Mouse (Mus musculus): ENCODE measurements at regions not wholly inside any gene's neighbourhood (a gene's known extent, or its start where the extent isn't known, plus 50 kb on each side); places are given as distances from the start of the nearest gene placed in this dataset.

DNA sequence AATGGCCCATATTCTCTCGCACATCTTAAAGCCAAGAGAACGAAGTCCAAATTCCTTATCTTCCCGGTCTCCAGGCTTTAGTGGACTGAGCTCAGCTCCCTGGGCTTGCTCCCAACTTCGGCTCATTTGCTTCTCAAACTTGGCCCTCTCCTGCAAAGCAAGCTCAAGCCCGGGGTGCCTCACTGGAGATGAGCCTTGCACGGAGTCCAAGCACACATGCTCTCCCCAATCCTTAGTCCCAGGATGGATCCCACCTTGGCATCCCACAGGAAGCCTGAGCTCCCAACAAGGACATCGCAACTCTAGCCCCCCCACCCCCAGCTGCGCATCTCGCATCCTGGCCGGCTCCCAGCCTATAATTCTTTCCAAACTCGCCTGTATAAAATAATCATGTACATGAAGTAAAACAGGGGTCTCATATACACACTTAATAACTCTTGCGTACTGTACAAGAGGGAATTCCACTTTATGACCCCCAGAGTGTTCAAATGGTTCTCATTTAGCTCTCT, 242.9 kb upstream of the Tbx3 start:
- Histone ChIP-seq H3K9me3 (ENCODE audit: control insufficient read depth, low read length) (no peaks in the 10 kb centered on the region), H3K27me3 (replicated peaks; ENCODE audit: control insufficient read depth, insufficient read depth, low read length) (no peaks in the 10 kb centered on the region), H3K4me3 (ENCODE audit: low read length) (no peak overlapping the region), H3K9ac (ENCODE audit: low read depth, low read length) (no peak overlapping the region), H3K4me1 (ENCODE audit: control insufficient read depth, insufficient read depth, low read length) (peaks cover 9% of the 10 kb centered on the region; the same call in 1 of the 2 replicates), H3K36me3 (ENCODE audit: control insufficient read depth, insufficient read depth, low read length) (no peaks in the 10 kb centered on the region), H3K27ac (ENCODE audit: low read length) (no peak overlapping the region), H3K4me2 (ENCODE audit: low read depth, low read length) (no peak overlapping the region)
- peak; percentile 33; the same call in 1 of the 2 replicates for ATAC-seq
- WGBS: 61% methylated on average over 12 of the region's 12 CpGs

DNA sequence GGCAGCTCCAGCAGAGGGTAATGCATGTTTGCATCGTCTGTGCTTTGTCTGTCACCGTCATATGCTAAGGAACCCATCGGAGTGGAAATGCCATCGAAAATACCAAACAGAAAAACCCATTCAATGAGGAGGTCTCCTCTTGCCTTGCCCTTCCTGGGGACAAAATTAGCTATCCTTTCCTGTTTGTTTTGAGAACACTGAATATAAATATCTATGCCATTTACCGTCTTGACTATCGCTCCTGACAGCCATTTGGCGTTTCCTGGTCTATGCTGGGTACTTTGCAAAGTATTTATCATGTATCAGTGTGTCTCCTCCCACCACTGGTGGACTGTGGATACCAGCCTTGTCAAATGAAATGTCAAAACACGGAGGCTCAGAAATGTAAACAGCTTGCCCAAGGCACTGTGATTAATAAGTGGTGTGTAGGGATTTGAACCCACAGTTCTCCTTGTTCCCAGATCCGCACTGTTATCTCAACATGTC, 239.2 kb upstream of the Tbx3 start:
- H3K9me3 ChIP-seq (ENCODE audit: control insufficient read depth, low read length): no peaks in the 10 kb centered on the region
- H3K4me2 ChIP-seq (ENCODE audit: low read depth, low read length): no peak overlapping the region
- no peak for ATAC-seq
- peaks cover 6% of the 10 kb centered on the region; the same call in 1 of the 2 replicates for H3K4me1 ChIP-seq (ENCODE audit: control insufficient read depth, insufficient read depth, low read length)
- no peak overlapping the region for H3K9ac ChIP-seq (ENCODE audit: low read depth, low read length)
- no peak overlapping the region for H3K27ac ChIP-seq (ENCODE audit: low read length)
- H3K4me3 ChIP-seq (ENCODE audit: low read length): no peak overlapping the region
- no peaks in the 10 kb centered on the region for H3K27me3 ChIP-seq (replicated peaks; ENCODE audit: control insufficient read depth, insufficient read depth, low read length)
- WGBS: 78% methylated on average over 9 of the region's 9 CpGs
- H3K36me3 ChIP-seq (ENCODE audit: control insufficient read depth, insufficient read depth, low read length): no peaks in the 10 kb centered on the region

- no peaks in the 10 kb centered on the region for H3K36me3 ChIP-seq (ENCODE audit: control insufficient read depth, insufficient read depth, low read length)
- H3K4me1 ChIP-seq (ENCODE audit: control insufficient read depth, insufficient read depth, low read length): no peaks in the 10 kb centered on the region
- H3K4me3 ChIP-seq (ENCODE audit: low read length): no peak overlapping the region
- H3K27ac ChIP-seq (ENCODE audit: low read length): no peak overlapping the region
- H3K9me3 ChIP-seq (ENCODE audit: control insufficient read depth, low read length): no peaks in the 10 kb centered on the region
- WGBS: 68% methylated on average over 7 of the region's 7 CpGs
- no peak for ATAC-seq
- H3K27me3 ChIP-seq (replicated peaks; ENCODE audit: control insufficient read depth, insufficient read depth, low read length): no peaks in the 10 kb centered on the region
- H3K4me2 ChIP-seq (ENCODE audit: low read depth, low read length): no peak overlapping the region
- no peak overlapping the region for H3K9ac ChIP-seq (ENCODE audit: low read depth, low read length)
These were observed 235.9 kb upstream of the Tbx3 start for GRCm38 (mm10) chr5:119434572-119434971.

DNA sequence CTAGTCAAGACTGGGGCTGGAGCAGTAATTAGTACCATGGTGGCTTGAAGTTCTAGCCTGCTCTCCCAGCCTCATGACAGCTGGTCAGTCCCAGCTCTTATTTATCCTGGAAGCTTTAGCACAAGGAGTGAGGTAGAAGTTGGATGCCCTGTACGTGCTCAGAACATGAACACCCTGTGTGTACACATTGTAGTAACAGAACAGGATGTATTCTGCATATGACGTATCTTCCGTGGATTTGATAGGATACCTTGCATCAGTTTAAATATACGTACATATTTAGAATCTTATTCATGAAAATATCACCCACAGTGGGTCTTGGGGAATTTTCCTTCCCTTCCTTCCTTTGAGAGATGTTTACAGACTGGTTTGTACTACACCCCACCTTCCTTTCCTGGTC, 222.0 kb upstream of the Tbx3 start:
- H3K27me3 ChIP-seq (replicated peaks; ENCODE audit: control insufficient read depth, insufficient read depth, low read length): no peaks in the 10 kb centered on the region
- no peak overlapping the region for H3K4me2 ChIP-seq (ENCODE audit: low read depth, low read length)
- H3K9me3 ChIP-seq (ENCODE audit: control insufficient read depth, low read length): no peaks in the 10 kb centered on the region
- H3K4me1 ChIP-seq (ENCODE audit: control insufficient read depth, insufficient read depth, low read length): no peaks in the 10 kb centered on the region; the same call in 1 of the 2 replicates
- no peak for ATAC-seq
- no peak overlapping the region for H3K4me3 ChIP-seq (ENCODE audit: low read length)
- H3K36me3 ChIP-seq (ENCODE audit: control insufficient read depth, insufficient read depth, low read length): no peaks in the 10 kb centered on the region
- no peak overlapping the region for H3K9ac ChIP-seq (ENCODE audit: low read depth, low read length)
- WGBS: 87% methylated on average over 4 of the region's 4 CpGs
- no peak overlapping the region for H3K27ac ChIP-seq (ENCODE audit: low read length)

- WGBS: 63% methylated on average over 7 of the region's 7 CpGs
- Histone ChIP-seq H3K9me3 (ENCODE audit: control insufficient read depth, low read length) (no peaks in the 10 kb centered on the region), H3K27ac (ENCODE audit: low read length) (no peak overlapping the region), H3K4me3 (ENCODE audit: low read length) (no peak overlapping the region), H3K4me1 (ENCODE audit: control insufficient read depth, insufficient read depth, low read length) (no peaks in the 10 kb centered on the region; the same call in 1 of the 2 replicates), H3K27me3 (replicated peaks; ENCODE audit: control insufficient read depth, insufficient read depth, low read length) (no peaks in the 10 kb centered on the region), H3K36me3 (ENCODE audit: control insufficient read depth, insufficient read depth, low read length) (no peaks in the 10 kb centered on the region), H3K4me2 (ENCODE audit: low read depth, low read length) (no peak overlapping the region), H3K9ac (ENCODE audit: low read depth, low read length) (no peak overlapping the region)
- ATAC-seq: no peak
These were observed 221.3 kb upstream of the Tbx3 start for GRCm38 (mm10) chr5:119449166-119449565.

DNA sequence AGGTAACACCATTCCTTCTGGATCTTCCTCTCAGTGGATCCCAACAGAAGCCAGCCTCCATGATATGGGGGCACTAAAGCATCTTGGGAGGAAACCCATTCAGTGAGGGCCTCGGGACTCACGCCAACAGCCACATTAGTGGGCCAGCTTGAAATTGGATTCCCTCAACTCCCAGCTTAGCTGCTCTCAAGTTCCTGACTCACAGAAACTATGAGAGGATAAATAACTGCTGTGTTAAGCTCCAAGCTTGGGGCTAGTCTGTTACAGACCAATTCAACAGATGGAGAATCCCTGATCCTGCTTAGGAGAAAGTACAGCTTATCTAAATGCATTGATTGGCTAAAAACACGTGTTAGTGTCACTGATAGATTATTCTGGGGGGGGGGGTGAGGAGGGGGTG, 210.7 kb upstream of the Tbx3 start:
- no peaks in the 10 kb centered on the region for H3K9me3 ChIP-seq (ENCODE audit: control insufficient read depth, low read length)
- H3K4me3 ChIP-seq (ENCODE audit: low read length): no peak overlapping the region
- H3K27me3 ChIP-seq (replicated peaks; ENCODE audit: control insufficient read depth, insufficient read depth, low read length): no peaks in the 10 kb centered on the region
- 61% methylated on average over 3 of the region's 3 CpGs for WGBS
- no peak for ATAC-seq
- no peaks in the 10 kb centered on the region for H3K36me3 ChIP-seq (ENCODE audit: control insufficient read depth, insufficient read depth, low read length)
- H3K4me2 ChIP-seq (ENCODE audit: low read depth, low read length): no peak overlapping the region
- no peaks in the 10 kb centered on the region for H3K4me1 ChIP-seq (ENCODE audit: control insufficient read depth, insufficient read depth, low read length)
- no peak overlapping the region for H3K27ac ChIP-seq (ENCODE audit: low read length)
- H3K9ac ChIP-seq (ENCODE audit: low read depth, low read length): no peak overlapping the region

GRCm38 (mm10) chr5:119462659-119463530, 207.6 kb upstream of the Tbx3 start:
- Histone ChIP-seq H3K4me1 (ENCODE audit: control insufficient read depth, insufficient read depth, low read length) (no peaks in the 10 kb centered on the region), H3K9ac (ENCODE audit: low read depth, low read length) (no peak overlapping the region), H3K27me3 (replicated peaks; ENCODE audit: control insufficient read depth, insufficient read depth, low read length) (no peaks in the 10 kb centered on the region), H3K4me2 (ENCODE audit: low read depth, low read length) (no peak overlapping the region), H3K36me3 (ENCODE audit: control insufficient read depth, insufficient read depth, low read length) (no peaks in the 10 kb centered on the region), H3K27ac (ENCODE audit: low read length) (no peak overlapping the region), H3K9me3 (ENCODE audit: control insufficient read depth, low read length) (no peaks in the 10 kb centered on the region), H3K4me3 (ENCODE audit: low read length) (no peak overlapping the region)
- WGBS: 56% methylated on average over 14 of the region's 14 CpGs
- ATAC-seq: peak; percentile 48; the same call in 1 of the 2 replicates

GRCm38 (mm10) chr5:119464553-119464952, 205.9 kb upstream of the Tbx3 start:
- no peak overlapping the region for H3K4me2 ChIP-seq (ENCODE audit: low read depth, low read length)
- H3K27me3 ChIP-seq (replicated peaks; ENCODE audit: control insufficient read depth, insufficient read depth, low read length): no peaks in the 10 kb centered on the region
- no peak overlapping the region for H3K27ac ChIP-seq (ENCODE audit: low read length)
- H3K4me3 ChIP-seq (ENCODE audit: low read length): no peak overlapping the region
- no peaks in the 10 kb centered on the region for H3K4me1 ChIP-seq (ENCODE audit: control insufficient read depth, insufficient read depth, low read length)
- no peaks in the 10 kb centered on the region for H3K36me3 ChIP-seq (ENCODE audit: control insufficient read depth, insufficient read depth, low read length)
- H3K9me3 ChIP-seq (ENCODE audit: control insufficient read depth, low read length): no peaks in the 10 kb centered on the region
- no peak for ATAC-seq
- no peak overlapping the region for H3K9ac ChIP-seq (ENCODE audit: low read depth, low read length)
- 55% methylated on average over 4 of the region's 4 CpGs for WGBS

- no peaks in the 10 kb centered on the region for H3K9me3 ChIP-seq (ENCODE audit: control insufficient read depth, low read length)
- no peak for ATAC-seq
- 76% methylated on average over 13 of the region's 13 CpGs for whole genome bisulfite sequencing
- no peaks in the 10 kb centered on the region for H3K27me3 ChIP-seq (replicated peaks; ENCODE audit: control insufficient read depth, insufficient read depth, low read length)
- H3K4me2 ChIP-seq (ENCODE audit: low read depth, low read length): no peak overlapping the region
- no peaks in the 10 kb centered on the region for H3K4me1 ChIP-seq (ENCODE audit: control insufficient read depth, insufficient read depth, low read length)
- H3K36me3 ChIP-seq (ENCODE audit: control insufficient read depth, insufficient read depth, low read length): no peaks in the 10 kb centered on the region
- no peak overlapping the region for H3K4me3 ChIP-seq (ENCODE audit: low read length)
- no peak overlapping the region for H3K9ac ChIP-seq (ENCODE audit: low read depth, low read length)
- no peak overlapping the region for H3K27ac ChIP-seq (ENCODE audit: low read length)
These were observed 203.0 kb upstream of the Tbx3 start for GRCm38 (mm10) chr5:119467346-119468085.
